Mouse (Mus musculus) myocyte (in vitro differentiated cells): ENCODE results near the gene Hist2h2be.

Experiments
- POLR2A ChIP-seq: IDR thresholded peaks from one replicate; pipeline ENCODE4 v1.6.1; 2011; ENCODE audit warnings: low read depth, mild to moderate bottlenecking, control low read depth, moderate library complexity; ENCODE audit not compliant: insufficient read length
- SRF ChIP-seq: IDR thresholded peaks from one replicate; pipeline ENCODE4 v1.6.1; 2011; ENCODE audit warnings: low read depth; ENCODE audit not compliant: control insufficient read depth, insufficient read length
- USF1 ChIP-seq: IDR thresholded peaks from one replicate; pipeline ENCODE4 v1.6.1; 2011; ENCODE audit warnings: low read depth, mild to moderate bottlenecking, control low read depth, moderate library complexity

- TF ChIP-seq POLR2A (no peak), USF1 (no peak), SRF (no peak)
These were observed 13.1 kb upstream of the Hist2h2be start for GRCm38 (mm10) chr3:96207819-96208218.
